Mouse (Mus musculus): ENCODE data around the gene Nop16. TPM values are rescaled to one million over a fixed set of nuclear protein-coding genes. Genes with fewer than 3 reads are reported as not detected.
A peak's percentile ranks its signal among the peaks of the same experiment; 100 is the strongest.

Nop16 gene
- total RNA-seq, 2 experiments from 2014 or later, result 15.6 to 28.0 TPM

GRCm38 (mm10) chr13:54598622-54599143 is 8.8 kb upstream of the Nop16 start:
- ATAC-seq (ENCODE audit: poor library complexity, severe bottlenecking), result no peak

GRCm38 (mm10) chr13:54596870-54597269 is 7.0 kb upstream of the Nop16 start:
- no peak for ATAC-seq (ENCODE audit: poor library complexity, severe bottlenecking)

DNA sequence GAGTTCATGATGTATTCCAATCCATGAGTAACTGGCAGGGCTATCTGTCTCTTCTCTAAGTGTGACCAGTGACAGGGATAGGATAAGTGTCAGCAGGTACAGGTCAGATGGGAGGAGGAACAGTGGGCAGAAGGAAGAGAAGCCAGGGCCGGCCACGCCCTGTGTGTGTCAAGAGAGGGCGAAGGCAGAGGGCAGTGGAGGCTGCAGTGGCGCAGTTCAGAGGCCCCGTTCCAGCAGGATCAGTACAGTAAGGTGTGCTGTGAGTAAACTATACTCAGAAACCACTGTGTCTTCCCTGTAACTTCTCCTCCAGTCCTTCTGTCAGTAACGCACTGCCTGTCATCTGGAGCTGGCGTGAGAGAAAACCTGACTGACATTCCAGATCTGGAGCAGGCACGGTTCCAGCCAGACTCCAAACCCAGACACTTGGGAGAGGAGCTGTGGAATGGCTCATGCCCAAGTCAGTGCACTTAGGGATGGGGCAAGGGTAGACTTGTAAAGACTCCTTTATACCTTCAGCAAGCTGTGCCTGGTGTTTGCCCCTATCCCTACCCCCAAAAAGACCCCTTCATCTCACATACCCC is 6.3 kb upstream of the Nop16 start:
- no peak for ATAC-seq (ENCODE audit: poor library complexity, severe bottlenecking)

DNA sequence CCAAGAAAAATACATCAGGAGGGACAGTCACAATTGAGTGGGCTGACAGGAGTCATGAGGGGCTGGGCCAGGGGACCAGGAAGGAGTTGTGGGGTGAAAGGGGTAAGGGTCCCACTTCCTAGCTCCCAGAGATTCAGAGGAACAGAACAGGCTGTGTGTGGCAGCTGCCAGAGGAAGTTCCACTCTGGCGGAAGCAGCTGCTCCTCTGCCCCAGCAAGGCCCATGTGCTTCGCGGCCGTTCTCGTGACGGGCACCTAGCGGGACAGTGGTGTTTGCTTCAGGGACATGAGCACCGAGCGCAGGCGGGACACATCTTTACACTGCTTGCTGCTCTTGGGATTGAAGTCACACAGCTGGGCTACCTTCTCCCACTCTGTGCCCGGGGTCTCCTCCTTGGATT is 3.7 kb upstream of the Nop16 start:
- ATAC-seq (ENCODE audit: poor library complexity, severe bottlenecking), result no peak

GRCm38 (mm10) chr13:54591776-54592356 is 2.0 kb upstream of the Nop16 start:
- no peak for ATAC-seq (ENCODE audit: poor library complexity, severe bottlenecking)

DNA sequence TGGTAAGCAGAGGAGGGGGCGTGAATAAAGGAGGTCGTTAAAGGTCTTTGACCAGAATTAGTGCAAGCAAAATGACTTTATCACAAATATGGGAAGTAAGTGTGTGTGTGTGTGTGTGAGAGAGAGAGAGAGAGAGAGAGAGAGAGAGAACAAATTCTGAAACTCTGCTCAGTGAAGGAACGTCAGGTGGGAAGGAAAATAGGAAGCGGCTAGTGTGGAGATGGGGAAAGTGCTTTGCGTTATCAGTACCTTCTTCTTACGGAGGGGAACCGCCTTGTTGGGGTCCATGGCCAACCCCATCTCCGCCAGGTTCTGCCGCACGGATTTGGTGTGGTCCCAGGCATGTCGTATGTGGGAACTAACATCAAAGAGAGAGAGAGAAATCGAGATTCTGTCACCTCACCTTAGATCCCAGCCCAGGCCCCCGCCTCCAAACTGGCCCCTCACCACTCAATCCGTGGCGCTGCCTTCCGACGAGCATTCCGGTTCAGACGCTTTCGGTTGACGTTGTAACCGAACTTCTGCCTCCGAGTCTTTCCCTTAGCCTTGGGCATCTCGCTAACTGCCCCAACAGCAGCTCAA is 385 bp downstream of the Nop16 start:
- peak; percentile 27 for ATAC-seq (ENCODE audit: poor library complexity, severe bottlenecking)

- no peak for ATAC-seq (ENCODE audit: poor library complexity, severe bottlenecking)
These were observed 4.1 kb downstream of the Nop16 start for GRCm38 (mm10) chr13:54585831-54586230.

DNA sequence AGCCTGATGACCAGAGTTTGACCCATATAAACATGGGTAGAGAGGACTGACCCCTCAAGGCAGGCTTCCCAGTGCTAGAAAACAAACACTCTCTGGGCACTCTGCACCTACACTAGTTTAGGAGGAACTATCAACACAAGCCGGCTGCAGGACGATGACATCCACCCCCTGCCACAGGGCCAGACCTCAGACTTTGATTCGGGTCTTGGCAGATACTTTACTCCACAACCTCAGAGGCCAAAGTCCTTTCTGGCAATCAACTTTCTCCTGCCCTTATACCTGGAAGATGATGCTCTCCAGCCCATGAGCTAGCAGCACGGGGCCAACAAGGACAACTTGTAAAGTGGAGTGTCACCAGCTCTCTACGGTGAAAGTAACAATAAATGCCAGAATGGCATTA is 7.0 kb downstream of the Nop16 start:
- no peak for ATAC-seq (ENCODE audit: poor library complexity, severe bottlenecking)

DNA sequence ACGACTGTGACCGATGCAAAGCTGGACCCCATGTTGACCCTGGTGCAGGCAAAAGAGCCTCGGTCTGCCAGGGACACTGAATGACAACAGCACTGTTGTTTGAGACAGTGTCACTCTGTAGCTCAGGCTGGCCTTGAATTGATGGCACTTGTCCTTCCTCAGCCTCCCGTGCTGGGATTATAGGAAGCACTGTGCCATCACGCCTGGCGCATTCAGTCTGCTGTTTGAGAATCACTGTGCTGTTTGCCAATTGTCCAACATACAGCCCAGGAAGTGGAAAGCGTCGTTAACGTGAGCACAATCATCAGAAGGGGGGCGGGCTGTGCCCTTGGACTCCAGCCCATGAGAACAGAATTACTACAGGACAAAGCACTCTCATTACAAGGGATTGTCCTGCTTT is 7.8 kb downstream of the Nop16 start:
- no peak for ATAC-seq (ENCODE audit: poor library complexity, severe bottlenecking)

- ATAC-seq (ENCODE audit: poor library complexity, severe bottlenecking), result no peak
These were observed 8.5 kb downstream of the Nop16 start for GRCm38 (mm10) chr13:54581385-54581784.

- peak; percentile 84 for ATAC-seq (ENCODE audit: poor library complexity, severe bottlenecking)
These were observed 12.0 kb downstream of the Nop16 start for GRCm38 (mm10) chr13:54577652-54578507.

GRCm38 (mm10) chr13:54575489-54575888 is 14.4 kb downstream of the Nop16 start:
- no peak for ATAC-seq (ENCODE audit: poor library complexity, severe bottlenecking)

DNA sequence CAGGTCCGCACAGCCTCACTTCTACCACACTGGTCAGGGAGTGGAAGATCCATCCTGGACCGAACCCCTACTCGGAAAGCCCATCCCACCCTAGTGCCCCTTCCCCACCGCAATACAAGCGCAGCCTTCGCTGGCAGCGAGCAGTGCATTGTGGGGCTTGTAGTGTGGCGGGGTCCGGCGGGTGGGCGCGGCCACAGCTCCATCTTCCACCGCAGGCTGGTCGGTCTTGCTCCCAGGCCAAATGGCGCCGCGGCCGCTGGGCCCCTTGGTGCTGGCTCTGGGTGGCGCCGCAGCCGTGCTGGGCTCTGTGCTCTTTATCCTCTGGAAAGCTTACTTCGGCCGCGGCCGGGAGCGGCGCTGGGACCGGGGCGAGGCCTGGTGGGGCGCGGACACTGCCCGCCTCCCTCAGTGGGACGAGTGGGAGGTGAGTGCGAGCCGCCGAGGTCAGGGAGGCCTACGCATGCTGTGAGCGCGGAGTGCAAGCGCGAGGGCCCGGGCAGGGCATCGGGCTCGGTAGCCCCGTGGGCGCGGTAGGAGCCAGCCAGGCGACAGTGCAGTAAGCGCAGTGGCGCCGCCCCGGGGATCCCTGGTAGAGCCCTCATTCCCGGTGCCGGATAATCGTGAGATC is 14.9 kb downstream of the Nop16 start, which contains the start of gene Arl10:
TSS of gene Arl10 (plus strand) at position 162 of the 628 bp plus-strand sequence.
- peak; percentile 72 for ATAC-seq (ENCODE audit: poor library complexity, severe bottlenecking)

DNA sequence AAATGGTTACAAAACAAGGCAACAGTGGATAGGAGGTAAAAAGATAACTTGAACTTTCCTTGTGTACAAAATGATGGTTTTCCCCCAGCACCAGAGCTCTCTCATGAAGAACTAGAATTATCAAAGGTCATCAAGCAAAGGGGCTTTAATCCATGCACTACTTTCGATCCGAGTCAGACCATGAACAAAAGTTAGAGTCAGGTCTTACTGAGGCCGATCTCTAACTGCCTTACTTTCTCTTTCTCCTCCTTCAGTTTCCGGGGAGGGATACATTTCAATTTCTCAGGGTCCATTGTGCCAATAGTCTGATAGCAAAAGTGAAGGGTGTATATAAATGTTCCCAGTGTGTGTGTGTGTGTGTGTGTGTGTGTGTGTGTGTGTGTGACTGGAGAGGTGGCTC is 17.3 kb downstream of the Nop16 start:
- no peak for ATAC-seq (ENCODE audit: poor library complexity, severe bottlenecking)

- no peak for ATAC-seq (ENCODE audit: poor library complexity, severe bottlenecking)
These were observed 18.3 kb downstream of the Nop16 start for GRCm38 (mm10) chr13:54571637-54572036.

GRCm38 (mm10) chr13:54570736-54571135 is 19.2 kb downstream of the Nop16 start:
- no peak for ATAC-seq (ENCODE audit: poor library complexity, severe bottlenecking)

DNA sequence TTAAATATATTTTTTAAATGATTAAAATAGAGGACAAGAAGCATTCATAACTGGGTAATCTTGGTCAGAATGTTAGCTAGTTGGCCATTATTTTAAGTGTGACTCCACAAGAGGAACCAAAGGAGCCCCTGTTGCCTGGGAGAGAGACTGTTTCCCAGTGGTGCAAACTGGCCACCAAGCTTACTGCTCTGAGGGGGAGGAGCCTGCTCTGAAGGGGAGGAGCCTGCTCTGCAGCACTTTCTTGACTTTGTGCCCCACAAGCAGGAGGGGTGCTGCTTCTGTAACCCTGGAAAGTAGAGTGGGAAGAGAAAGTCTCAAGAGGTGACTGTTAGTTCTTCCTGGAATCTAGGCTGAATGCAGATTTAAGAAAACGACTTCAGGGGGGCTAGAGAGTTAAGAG is 20.6 kb downstream of the Nop16 start:
- no peak for ATAC-seq (ENCODE audit: poor library complexity, severe bottlenecking)

DNA sequence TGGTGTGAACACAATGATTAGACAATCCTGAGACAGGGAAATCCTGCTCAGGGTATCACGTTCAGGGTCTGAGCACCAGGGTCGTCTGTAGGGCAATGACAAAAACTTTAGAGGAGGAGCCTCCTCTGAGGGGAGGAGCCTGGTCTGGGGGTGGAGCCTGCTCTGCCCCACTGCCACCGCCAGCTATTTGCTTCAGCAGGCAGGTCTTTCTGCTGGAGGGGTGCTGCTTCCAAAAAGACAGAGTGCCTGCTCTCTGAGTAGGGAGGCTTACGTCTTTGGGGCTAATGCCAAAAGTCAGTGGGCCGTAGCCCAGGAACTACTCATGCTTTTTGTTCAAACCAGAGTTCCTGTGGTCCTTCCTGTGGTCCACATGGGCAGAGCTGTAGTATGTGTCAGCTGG is 21.5 kb downstream of the Nop16 start:
- ATAC-seq (ENCODE audit: poor library complexity, severe bottlenecking), result no peak

- ATAC-seq (ENCODE audit: poor library complexity, severe bottlenecking), result peak; percentile 69
These were observed 24.1 kb downstream of the Nop16 start for GRCm38 (mm10) chr13:54565594-54566345.

DNA sequence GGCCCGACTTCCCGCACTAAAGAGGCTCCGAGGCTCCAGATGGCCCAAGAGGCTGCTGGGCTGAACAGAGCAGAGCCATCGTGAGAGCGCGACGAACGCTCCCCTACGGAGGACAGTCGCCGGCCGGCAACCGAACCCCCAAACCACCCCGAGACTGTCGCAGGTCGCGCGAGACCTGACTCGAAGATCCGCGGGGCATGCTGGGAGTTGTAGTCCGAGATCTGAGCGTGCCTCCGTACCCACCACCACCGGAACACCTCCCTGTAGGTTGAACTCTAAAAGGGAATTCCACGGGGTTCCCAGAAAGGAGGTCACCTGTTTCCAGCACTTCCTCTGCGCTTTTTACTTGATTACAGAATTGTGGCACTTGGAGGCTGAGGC is 24.7 kb downstream of the Nop16 start, which contains the start of gene 4833439L19Rik:
TSS of gene 4833439L19Rik (minus strand) at position 235 of the 381 bp plus-strand sequence.
- peak; percentile 99 for ATAC-seq (ENCODE audit: poor library complexity, severe bottlenecking)
